Mouse (Mus musculus) natural killer cell, adult 2 months (primary cell): Measurements from ENCODE around the gene C4b.
"Not testable (repeated sequence)": the region's sequence is repeated elsewhere in the genome, so short reads cannot be mapped to it uniquely, and the experiment has no call there.

Source experiments
- DNase-seq, 2 experiments: peaks; one replicate each; pipeline ENCODE4 v3.0.0; 2022; ENCODE audit warnings: low spot score in 2 of 2

C4b gene

GRCm38 (mm10) chr17:34743719-34744118, at the start of gene C4b:
Gene C4b (minus strand): TSS chr17:34743882.
- DNase-seq = no peak

GRCm38 (mm10) chr17:34777680-34778325, 34.1 kb upstream of the C4b start:
- no peak for DNase-seq

GRCm38 (mm10) chr17:34761471-34761870, 17.8 kb upstream of the C4b start:
- no peak for DNase-seq

- DNase-seq = no peak
Observed at GRCm38 (mm10) chr17:34746531-34746930, 2.8 kb upstream of the C4b start.

GRCm38 (mm10) chr17:34745166-34745565, 1.5 kb upstream of the C4b start:
- not testable (repeated sequence) for DNase-seq

GRCm38 (mm10) chr17:34744611-34745010, 929 bp upstream of the C4b start:
- not testable (repeated sequence) for DNase-seq

- no peak for DNase-seq
Observed at GRCm38 (mm10) chr17:34744206-34744605, 524 bp upstream of the C4b start.

- no peak for DNase-seq
Observed at GRCm38 (mm10) chr17:34740280-34740679, 3.4 kb downstream of the C4b start.

- not testable (repeated sequence) for DNase-seq
Observed at GRCm38 (mm10) chr17:34739708-34740107, 4.0 kb downstream of the C4b start.

GRCm38 (mm10) chr17:34737466-34737865, 6.2 kb downstream of the C4b start:
- not testable (repeated sequence) for DNase-seq

GRCm38 (mm10) chr17:34729779-34730553, 13.7 kb downstream of the C4b start:
- DNase-seq = not testable (repeated sequence)

- DNase-seq = not testable (repeated sequence)
Observed at GRCm38 (mm10) chr17:34729155-34729554, 14.5 kb downstream of the C4b start.

- DNase-seq = no peak
Observed at GRCm38 (mm10) chr17:34727887-34728286, 15.8 kb downstream of the C4b start.

GRCm38 (mm10) chr17:34723066-34723465, 20.6 kb downstream of the C4b start:
- DNase-seq = no peak

- not testable (repeated sequence) for DNase-seq
Observed at GRCm38 (mm10) chr17:34722238-34722637, 21.4 kb downstream of the C4b start.

- not testable (repeated sequence) for DNase-seq
Observed at GRCm38 (mm10) chr17:34719886-34720285, 23.8 kb downstream of the C4b start.

- DNase-seq = no peak
Observed at GRCm38 (mm10) chr17:34717401-34717800, 26.3 kb downstream of the C4b start.

- DNase-seq = no peak
Observed at GRCm38 (mm10) chr17:34716247-34716646, 27.4 kb downstream of the C4b start.

- DNase-seq = not testable (repeated sequence)
Observed at GRCm38 (mm10) chr17:34715451-34715850, 28.2 kb downstream of the C4b start.

- DNase-seq = not testable (repeated sequence)
Observed at GRCm38 (mm10) chr17:34714908-34715445, 28.7 kb downstream of the C4b start.

- not testable (repeated sequence) for DNase-seq
Observed at GRCm38 (mm10) chr17:34714181-34714907, 29.3 kb downstream of the C4b start.

GRCm38 (mm10) chr17:34712951-34713350, 30.7 kb downstream of the C4b start:
- peak in 1 of 2 experiments; percentile 28 for DNase-seq
